Mouse (Mus musculus) liver, embryonic 14.5 days (tissue): ENCODE measurements around the gene Galnt17. TPM values are rescaled to one million over a fixed set of nuclear protein-coding genes. Genes with fewer than 3 reads are reported as not detected.

Source experiments
- ATAC-seq: fragments of 200-750 bp; cut with Nextera tagmentation; 2 replicates; pipeline ENCODE4 v1.8.0; 2017; ENCODE audit warnings: moderate number of reproducible peaks, mild to moderate bottlenecking, moderate library complexity; ENCODE audit not compliant: insufficient read depth
- DNase-seq, 3 experiments: peaks; one replicate each; pipeline ENCODE4 v3.0.0-alpha.2; 2012 to 2013; ENCODE audit warnings: low read depth in 3 of 3, low spot score in 3 of 3
- H3K27ac ChIP-seq: fragments of 300-500 bp; sonication (generic); 2 replicates; pipeline ENCODE4 v1.5.1; 2014; ENCODE audit warnings: moderate library complexity, mild to moderate bottlenecking, control low read depth, inconsistent platforms
- H3K27me3 ChIP-seq: fragments of 300-500 bp; sonication (generic); 2 replicates; pipeline ENCODE4 v1.6.1; 2014; ENCODE audit warnings: mild to moderate bottlenecking, low read length, moderate library complexity; ENCODE audit not compliant: control insufficient read depth, insufficient read depth
- H3K36me3 ChIP-seq: fragments of 300-500 bp; sonication (generic); replicated peaks from 2 replicates; pipeline ENCODE4 v1.6.1; 2014; ENCODE audit warnings: low read depth; ENCODE audit not compliant: control insufficient read depth, insufficient read depth
- H3K4me1 ChIP-seq, 2 experiments: fragments of 200-500 bp in 1 of 2; fragments of 300-500 bp in 1 of 2; sonication (generic) in 1 of 2; replicated peaks; 2 replicates each; pipeline ENCODE4 v1.6.1; 2012 to 2014; ENCODE audit warnings: antibody characterized with exemption in 1 of 2, inconsistent platforms in 1 of 2, low read length in 1 of 2; ENCODE audit not compliant: control insufficient read depth in 2 of 2, insufficient read depth in 2 of 2
- H3K4me2 ChIP-seq: fragments of 300-500 bp; sonication (generic); 2 replicates; pipeline ENCODE4 v1.6.1; 2014; ENCODE audit warnings: low read depth, mild to moderate bottlenecking, control low read depth, moderate library complexity
- H3K4me3 ChIP-seq, 2 experiments: fragments of 200-500 bp in 1 of 2; fragments of 300-500 bp in 1 of 2; sonication (generic) in 1 of 2; 2 replicates each; pipeline ENCODE4 v1.5.1; 2012 to 2014; ENCODE audit warnings: low read depth in 2 of 2, low read length in 2 of 2, mild to moderate bottlenecking in 2 of 2, control low read depth in 1 of 2, inconsistent platforms in 1 of 2, moderate library complexity in 1 of 2; ENCODE audit not compliant: insufficient read depth in 1 of 2
- H3K9ac ChIP-seq: fragments of 300-500 bp; sonication (generic); replicated peaks from 2 replicates; pipeline ENCODE4 v1.6.1; 2014; ENCODE audit warnings: mild to moderate bottlenecking, control low read depth, moderate library complexity
- H3K9me3 ChIP-seq: fragments of 300-500 bp; sonication (generic); 2 replicates; pipeline ENCODE4 v1.6.1; 2016; ENCODE audit warnings: low read length, mixed read lengths; ENCODE audit not compliant: control insufficient read depth
- CTCF ChIP-seq: IDR thresholded peaks from 2 replicates; pipeline ENCODE4 v1.5.1; 2016; ENCODE audit warnings: antibody characterized with exemption, low read depth, control low read depth
- EP300 ChIP-seq: IDR thresholded peaks from 2 replicates; pipeline ENCODE4 v1.6.1; 2016; ENCODE audit warnings: antibody characterized with exemption, low read depth
- WGBS: fragments of 180-500 bp; shearing (Covaris S2); extraction: QIAGEN DNeasy Blood & Tissue Kit; methylation state at CpG from one replicate; pipeline ENCODE4 v1.1.7; 2014; ENCODE audit not compliant: insufficient replicate concordance; 5-methylcytosine and 5-hydroxymethylcytosine counted together
- polyA plus RNA-seq, 2 experiments: library from polyadenylated mRNA; depleted of rRNA in 1 of 2; stranded (reverse) in 1 of 2; unstranded in 1 of 2; fragments of >200 nt; fragmentation: Nextera tagmentation in 1 of 2; extraction: Ambion mirVana in 1 of 2; gene quantifications; 2 replicates each; pipeline versions ENCODE4 v1.2.1 to v1.2.3; 2012 to 2014

Gene Galnt17
- polyA plus RNA-seq, 2 experiments: 0.02 TPM; not detected in 1

DNA sequence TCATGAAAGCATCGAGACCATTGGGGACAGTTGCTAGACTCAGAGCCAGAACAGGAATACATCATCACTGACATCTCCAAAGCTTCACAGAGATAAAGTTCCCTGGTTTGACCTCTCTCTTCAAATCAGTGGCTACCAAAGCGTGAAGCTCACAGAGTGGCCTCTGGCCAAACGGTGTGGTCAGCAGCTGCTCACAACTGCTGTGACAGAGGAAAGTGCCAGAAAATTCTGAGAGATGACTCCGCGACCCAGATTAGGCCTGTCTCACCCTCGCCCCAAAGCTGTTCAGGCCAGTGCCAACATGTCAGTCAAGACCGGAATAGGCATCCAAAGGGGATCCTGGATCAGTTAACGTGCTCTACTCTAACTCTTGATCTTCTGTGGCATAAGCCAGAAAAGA is 74.5 kb downstream of the Galnt17 start:
- H3K4me1 ChIP-seq: no peaks in the 10 kb centered on the region
- no peak for ATAC-seq
- no peak overlapping the region for H3K4me3 ChIP-seq
- H3K9ac ChIP-seq: no peak overlapping the region
- H3K36me3 ChIP-seq: no peaks in the 10 kb centered on the region
- H3K4me2 ChIP-seq: no peak overlapping the region
- H3K27ac ChIP-seq: no peak overlapping the region
- no peaks in the 10 kb centered on the region for H3K9me3 ChIP-seq
- no peak for TF ChIP-seq EP300
- TF ChIP-seq CTCF: no peak
- 55% methylated on average over 8 of the region's 8 CpGs for WGBS
- DNase-seq: no peak
- H3K27me3 ChIP-seq: no peaks in the 10 kb centered on the region

DNA sequence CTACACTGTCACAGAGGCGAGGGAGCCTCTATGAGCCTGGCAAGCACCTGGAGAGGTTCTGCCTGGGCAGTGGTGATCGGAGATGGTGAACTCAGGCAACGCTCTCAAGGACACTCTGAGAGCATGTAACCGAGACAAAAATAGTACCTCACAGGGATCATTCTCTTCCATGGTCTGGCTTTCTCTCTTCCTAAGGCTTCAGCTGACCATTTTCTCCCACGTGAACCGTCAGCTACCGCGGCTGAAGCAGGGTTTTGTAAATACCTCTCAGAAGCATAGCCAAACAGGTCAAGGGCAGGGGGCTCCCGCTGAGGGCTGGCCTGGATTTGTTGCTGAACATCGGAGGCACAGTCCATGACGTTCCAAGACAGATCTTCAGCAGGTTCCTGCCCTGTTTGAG is 77.2 kb downstream of the Galnt17 start:
- Histone ChIP-seq H3K4me3 (no peak overlapping the region), H3K27me3 (no peaks in the 10 kb centered on the region), H3K36me3 (no peaks in the 10 kb centered on the region), H3K27ac (no peak overlapping the region), H3K4me1 (no peaks in the 10 kb centered on the region), H3K9me3 (no peaks in the 10 kb centered on the region), H3K4me2 (no peak overlapping the region), H3K9ac (no peak overlapping the region)
- TF ChIP-seq CTCF (no peak), EP300 (no peak)
- no peak for ATAC-seq
- WGBS: 56% methylated on average over 11 of the region's 11 CpGs
- DNase-seq: no peak

GRCm38 (mm10) chr5:131229744-131230143 is 78.6 kb downstream of the Galnt17 start:
- no peaks in the 10 kb centered on the region for H3K27me3 ChIP-seq
- no peak for DNase-seq
- no peak for ATAC-seq
- no peak overlapping the region for H3K27ac ChIP-seq
- H3K36me3 ChIP-seq: no peaks in the 10 kb centered on the region
- WGBS: 51% methylated on average over 10 of the region's 10 CpGs
- no peaks in the 10 kb centered on the region for H3K4me1 ChIP-seq
- H3K4me2 ChIP-seq: no peak overlapping the region
- H3K9ac ChIP-seq: no peak overlapping the region
- H3K4me3 ChIP-seq: no peak overlapping the region
- no peak for TF ChIP-seq CTCF
- no peak for TF ChIP-seq EP300
- H3K9me3 ChIP-seq: no peaks in the 10 kb centered on the region

- 47% methylated on average over 1 of the region's 1 CpGs for WGBS
- Histone ChIP-seq H3K36me3 (no peaks in the 10 kb centered on the region), H3K27ac (no peak overlapping the region), H3K9me3 (no peaks in the 10 kb centered on the region), H3K4me2 (no peak overlapping the region), H3K9ac (no peak overlapping the region), H3K4me1 (no peaks in the 10 kb centered on the region), H3K4me3 (no peak overlapping the region), H3K27me3 (no peaks in the 10 kb centered on the region)
- TF ChIP-seq EP300 (no peak), CTCF (no peak)
- no peak for DNase-seq
- ATAC-seq: no peak
These were observed 84.9 kb downstream of the Galnt17 start for GRCm38 (mm10) chr5:131223416-131223815.

- H3K4me2 ChIP-seq: no peak overlapping the region
- TF ChIP-seq EP300 (no peak), CTCF (no peak)
- no peaks in the 10 kb centered on the region for H3K4me1 ChIP-seq
- no peak for DNase-seq
- H3K9me3 ChIP-seq: no peaks in the 10 kb centered on the region
- H3K36me3 ChIP-seq: no peaks in the 10 kb centered on the region
- no peak overlapping the region for H3K9ac ChIP-seq
- no peak for ATAC-seq
- WGBS: 66% methylated on average over 10 of the region's 10 CpGs
- no peak overlapping the region for H3K27ac ChIP-seq
- no peak overlapping the region for H3K4me3 ChIP-seq
- H3K27me3 ChIP-seq: no peaks in the 10 kb centered on the region
These were observed 85.6 kb downstream of the Galnt17 start for GRCm38 (mm10) chr5:131222498-131223244.
